Mouse (Mus musculus): ENCODE results near the gene Jakmip3.

Jakmip3 gene

GRCm38 (mm10) chr7:138940612-138941461 is at the start of gene Jakmip3:
Gene Jakmip3, plus strand, starts transcription at chr7:138940730.
- DNase-seq (ENCODE audit: low read depth, low spot score) = no peak

GRCm38 (mm10) chr7:138898122-138898521 is 42.4 kb upstream of the Jakmip3 start:
- no peak for DNase-seq (ENCODE audit: low read depth, low spot score)

- no peak for DNase-seq (ENCODE audit: low read depth, low spot score)
Measured at GRCm38 (mm10) chr7:138898743-138899142, 41.8 kb upstream of the Jakmip3 start.

GRCm38 (mm10) chr7:138903886-138904435 is 36.6 kb upstream of the Jakmip3 start:
- no peak for DNase-seq (ENCODE audit: low read depth, low spot score)

GRCm38 (mm10) chr7:138906441-138906840 is 34.1 kb upstream of the Jakmip3 start:
- DNase-seq (ENCODE audit: low read depth, low spot score) = no peak

- DNase-seq (ENCODE audit: low read depth, low spot score) = no peak
Measured at GRCm38 (mm10) chr7:138907043-138907442, 33.5 kb upstream of the Jakmip3 start.

GRCm38 (mm10) chr7:138907976-138908375 is 32.6 kb upstream of the Jakmip3 start:
- no peak for DNase-seq (ENCODE audit: low read depth, low spot score)

GRCm38 (mm10) chr7:138908768-138909276 is 31.7 kb upstream of the Jakmip3 start:
- DNase-seq (ENCODE audit: low read depth, low spot score) = no peak

- DNase-seq (ENCODE audit: low read depth, low spot score) = peak; percentile 89
Measured at GRCm38 (mm10) chr7:138909277-138910192, 31.0 kb upstream of the Jakmip3 start, which contains the start of gene Bnip3. Gene Bnip3, minus strand, starts transcription at chr7:138909519.

GRCm38 (mm10) chr7:138910193-138910562 is 30.4 kb upstream of the Jakmip3 start:
- DNase-seq (ENCODE audit: low read depth, low spot score) = no peak

GRCm38 (mm10) chr7:138913616-138914015 is 26.9 kb upstream of the Jakmip3 start:
- no peak for DNase-seq (ENCODE audit: low read depth, low spot score)

GRCm38 (mm10) chr7:138919156-138919944 is 21.2 kb upstream of the Jakmip3 start:
- DNase-seq (ENCODE audit: low read depth, low spot score) = no peak

- DNase-seq (ENCODE audit: low read depth, low spot score) = no peak
Measured at GRCm38 (mm10) chr7:138921611-138922010, 18.9 kb upstream of the Jakmip3 start.

GRCm38 (mm10) chr7:138923756-138924425 is 16.6 kb upstream of the Jakmip3 start:
- DNase-seq (ENCODE audit: low read depth, low spot score) = no peak

- no peak for DNase-seq (ENCODE audit: low read depth, low spot score)
Measured at GRCm38 (mm10) chr7:138928456-138928855, 12.1 kb upstream of the Jakmip3 start.

GRCm38 (mm10) chr7:138934523-138934922 is 6.0 kb upstream of the Jakmip3 start:
- DNase-seq (ENCODE audit: low read depth, low spot score) = no peak

- no peak for DNase-seq (ENCODE audit: low read depth, low spot score)
Measured at GRCm38 (mm10) chr7:138938991-138939390, 1.5 kb upstream of the Jakmip3 start.

GRCm38 (mm10) chr7:138940256-138940611 is 296 bp upstream of the Jakmip3 start:
- DNase-seq (ENCODE audit: low read depth, low spot score) = no peak

GRCm38 (mm10) chr7:138941571-138941970 is 1.0 kb downstream of the Jakmip3 start:
- DNase-seq (ENCODE audit: low read depth, low spot score) = no peak

- no peak for DNase-seq (ENCODE audit: low read depth, low spot score)
Measured at GRCm38 (mm10) chr7:138942301-138942700, 1.8 kb downstream of the Jakmip3 start.
